Mouse (Mus musculus) cerebellum, adult 18-20 months (tissue): ENCODE data around the gene Notch3.
A peak's percentile ranks its signal among the peaks of the same experiment; 100 is the strongest.
"Not testable (repeated sequence)": the region's sequence is repeated elsewhere in the genome, so short reads cannot be mapped to it uniquely, and the experiment has no call there.

Experiments used
- DNase-seq, 2 experiments: peaks; one replicate each; pipeline ENCODE4 v3.0.0; 2021

Notch3 gene

DNA sequence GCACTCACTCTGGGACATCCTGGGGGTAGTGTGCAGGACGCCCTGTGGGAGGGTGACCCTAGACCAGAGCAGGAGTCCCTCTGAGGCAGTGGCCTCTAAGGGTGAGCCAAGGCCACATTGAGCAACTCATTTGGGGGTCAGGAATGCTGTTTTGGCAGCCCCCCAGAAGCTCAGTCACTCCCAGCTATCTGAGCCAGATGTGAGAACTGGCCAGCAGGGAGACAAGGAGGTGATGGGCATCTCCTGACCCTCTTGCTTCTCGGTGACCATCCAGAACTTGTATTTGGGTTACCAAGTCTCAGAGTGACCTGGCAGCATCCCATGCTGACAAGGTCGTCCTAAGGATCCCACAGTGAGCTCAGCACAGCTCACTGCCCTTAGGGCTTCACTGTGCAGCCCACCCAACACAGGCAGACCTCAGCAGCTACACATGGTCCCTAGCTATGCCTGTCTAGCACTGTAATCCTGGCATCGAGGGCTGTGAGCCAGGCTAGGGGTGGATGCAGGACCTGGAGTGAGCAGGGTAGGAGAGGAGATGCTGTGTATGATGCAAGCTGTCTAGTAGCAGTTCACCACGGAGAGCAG, 49.3 kb downstream of the Notch3 start:
- DNase-seq, result no peak

DNA sequence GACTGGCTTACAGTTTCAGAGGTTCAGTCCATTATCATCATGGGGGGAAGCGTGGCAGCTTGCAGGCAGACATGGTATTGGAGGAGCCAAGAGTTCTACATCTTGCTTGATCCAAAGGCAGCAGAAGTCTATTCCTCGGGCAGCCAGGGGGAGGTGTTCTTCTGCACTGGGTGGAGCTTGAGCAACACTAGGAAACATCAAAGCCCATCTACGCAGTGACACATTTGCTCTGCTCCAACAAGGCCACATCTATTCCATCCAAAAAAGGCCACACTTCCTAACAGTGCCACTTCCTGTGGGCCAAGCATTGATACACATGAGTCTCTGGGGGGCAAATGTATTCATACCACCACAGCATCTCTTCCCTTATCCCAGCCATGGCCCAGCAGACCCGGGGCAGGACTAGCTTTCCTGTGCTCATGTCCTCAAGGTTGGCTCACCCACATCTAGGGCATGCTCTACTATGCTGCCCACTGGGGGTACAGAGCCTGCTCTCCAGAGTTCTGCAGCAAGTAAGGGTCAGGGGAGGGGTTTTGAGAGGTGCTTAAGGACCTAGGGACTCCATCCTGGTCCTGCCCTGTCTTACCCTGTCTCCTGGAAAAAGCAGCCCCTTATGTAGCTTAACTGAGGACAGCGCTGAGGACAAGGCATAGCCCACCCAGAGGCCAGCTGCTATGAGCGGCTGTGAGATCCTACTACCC, 49.9 kb downstream of the Notch3 start:
- DNase-seq, result no peak

DNA sequence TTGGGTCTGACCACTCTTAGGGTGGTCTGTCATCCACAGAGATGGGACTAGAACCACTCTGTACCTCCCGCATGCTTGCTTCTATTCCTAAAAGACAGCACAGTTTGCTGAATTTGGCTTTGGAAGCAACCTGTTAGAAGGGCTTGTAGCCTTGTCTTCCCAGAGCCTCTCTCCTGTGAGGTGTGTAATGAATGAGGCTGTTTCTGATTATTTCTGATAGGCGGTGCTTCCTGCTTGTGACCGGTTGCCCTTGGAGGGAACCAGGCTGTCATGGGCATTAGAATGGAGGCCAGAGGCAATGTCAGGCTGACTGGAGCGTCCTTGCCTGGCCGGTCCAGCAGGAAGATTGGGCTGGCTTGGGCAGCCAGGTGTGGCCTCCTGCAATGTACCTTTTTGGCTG, 52.2 kb downstream of the Notch3 start:
- DNase-seq, result not testable (repeated sequence)

DNA sequence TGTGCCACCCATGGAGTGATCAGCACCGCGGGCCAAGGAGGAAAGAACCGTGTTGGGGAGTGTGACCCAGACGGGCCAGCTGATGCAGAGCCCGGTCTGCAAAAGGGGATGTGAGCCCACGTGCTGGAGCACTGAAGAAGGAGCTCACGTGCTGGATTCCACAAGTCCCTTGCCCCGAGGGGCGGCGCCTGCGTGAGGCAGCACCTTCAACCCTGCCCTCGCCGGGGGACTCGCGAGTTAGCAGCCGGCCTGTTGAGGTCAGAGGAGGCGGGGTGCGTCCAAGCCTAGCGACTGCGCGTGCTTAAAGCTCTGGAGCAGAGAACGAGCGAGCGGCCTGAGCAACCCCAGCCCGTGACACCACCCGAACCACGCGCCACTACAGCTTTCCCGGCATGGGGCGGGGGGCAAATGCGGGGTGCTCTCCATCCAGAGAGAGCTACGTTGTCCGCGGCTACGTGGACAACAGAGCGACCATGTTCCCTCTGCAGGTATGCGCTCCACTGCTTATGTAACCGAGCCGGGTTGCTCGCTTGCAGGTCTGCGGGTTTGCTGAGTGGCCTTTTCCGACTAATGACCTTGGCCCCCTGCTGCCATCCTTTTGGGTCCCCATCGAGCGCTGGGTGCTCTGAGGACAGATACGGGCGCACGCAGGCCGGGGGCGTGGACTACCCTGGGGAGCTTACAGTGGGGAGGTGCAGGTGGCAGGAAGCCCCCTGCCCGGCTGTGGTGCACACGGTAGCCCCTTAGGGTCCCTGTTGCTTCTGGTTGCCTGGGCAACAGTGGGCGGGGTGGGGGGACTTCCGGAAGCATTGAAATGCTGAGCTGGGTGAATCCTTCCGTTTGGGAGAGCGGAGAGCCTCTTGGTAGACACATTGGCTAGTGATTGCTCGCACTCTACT, 52.9 kb downstream of the Notch3 start:
- peak; percentile 74 to 76 for DNase-seq

DNA sequence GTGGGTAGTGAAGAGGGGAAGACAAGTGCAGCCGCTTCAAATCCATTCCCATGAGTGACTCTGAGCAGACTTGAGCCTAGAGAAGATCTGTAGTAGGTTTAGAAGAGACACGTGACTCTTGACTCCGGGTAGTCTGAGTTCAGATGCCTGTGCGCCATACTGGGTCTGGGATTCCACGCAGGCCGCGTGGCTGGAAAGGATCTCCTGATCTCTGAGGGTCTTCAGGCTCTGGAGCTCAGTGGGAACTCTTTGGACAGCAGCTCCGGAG, 53.5 kb downstream of the Notch3 start:
- DNase-seq, result no peak

DNA sequence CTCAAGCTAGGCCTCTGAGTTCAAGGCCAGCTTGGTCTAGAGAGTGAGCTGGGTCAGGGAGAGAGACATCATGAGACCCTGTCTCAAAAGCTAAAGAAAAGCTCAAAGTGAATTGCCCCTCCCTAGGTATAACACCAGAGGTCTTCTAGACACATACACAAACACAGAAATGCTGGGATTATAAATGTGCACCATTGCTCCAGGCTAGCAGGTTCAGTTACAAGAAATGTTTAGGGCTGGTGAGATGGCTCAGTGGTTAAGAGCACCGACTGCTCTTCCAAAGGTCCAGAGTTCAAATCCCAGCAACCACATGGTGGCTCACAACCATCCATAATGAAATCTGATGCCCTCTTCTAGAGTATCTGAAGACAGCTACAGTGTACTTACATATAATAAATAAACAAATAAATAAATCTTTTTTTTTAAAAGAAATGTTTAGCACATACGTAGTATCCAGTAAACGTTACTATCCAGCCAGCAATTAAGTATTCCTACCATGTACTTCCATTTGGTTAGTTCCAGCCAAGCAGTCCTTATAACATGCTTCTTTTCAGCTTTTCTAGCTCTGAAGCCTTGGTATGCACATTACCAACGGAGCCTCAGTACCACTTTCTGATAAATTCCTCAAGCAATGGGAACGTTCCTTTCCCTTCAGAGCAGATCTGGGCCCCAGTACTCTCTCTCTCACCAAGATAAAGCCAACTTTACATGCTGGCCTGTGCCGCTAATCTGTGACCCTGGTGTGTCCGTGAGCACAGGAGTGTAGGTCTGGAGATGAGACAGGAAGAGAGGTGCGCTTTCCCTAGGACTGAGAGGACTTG, 54.0 kb downstream of the Notch3 start:
- DNase-seq, result no peak

DNA sequence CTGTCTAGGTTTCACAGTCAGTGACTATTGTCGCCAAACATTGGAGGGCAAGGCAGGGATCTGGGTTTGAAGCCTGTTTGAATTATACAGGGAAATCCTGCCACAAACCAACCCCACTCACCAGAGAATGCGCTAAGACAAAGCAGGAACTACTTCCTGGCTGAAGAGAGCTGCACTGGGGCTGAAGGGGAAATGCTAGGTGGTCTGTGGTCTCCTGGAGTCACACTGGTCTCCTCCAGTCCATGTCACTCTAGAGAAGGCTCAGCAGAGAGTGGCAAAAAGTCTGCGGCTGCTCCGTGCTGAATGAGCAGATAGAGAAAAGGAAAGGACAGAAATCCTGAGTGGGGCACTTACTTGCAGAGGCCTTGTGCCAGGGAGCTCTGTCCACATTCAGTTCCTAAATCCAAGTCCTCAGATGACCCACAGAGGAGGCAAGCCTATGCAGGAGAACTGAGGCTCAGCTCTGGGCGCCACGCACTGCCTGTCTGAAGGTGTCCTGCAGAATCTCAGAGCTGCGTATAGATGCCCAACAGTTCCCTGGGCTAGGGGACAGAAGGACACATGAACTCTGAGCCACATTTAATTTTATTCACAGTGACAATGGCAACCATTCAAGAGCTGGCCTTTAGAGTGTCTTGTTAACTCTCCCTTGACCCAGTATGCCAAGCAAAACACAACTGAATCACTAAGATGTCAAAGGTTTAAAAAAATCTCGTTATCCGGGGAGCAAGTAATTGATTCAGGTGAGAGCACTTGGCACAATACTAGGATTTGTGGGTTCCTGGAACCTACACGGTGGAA, 55.5 kb downstream of the Notch3 start:
- DNase-seq, result no peak

DNA sequence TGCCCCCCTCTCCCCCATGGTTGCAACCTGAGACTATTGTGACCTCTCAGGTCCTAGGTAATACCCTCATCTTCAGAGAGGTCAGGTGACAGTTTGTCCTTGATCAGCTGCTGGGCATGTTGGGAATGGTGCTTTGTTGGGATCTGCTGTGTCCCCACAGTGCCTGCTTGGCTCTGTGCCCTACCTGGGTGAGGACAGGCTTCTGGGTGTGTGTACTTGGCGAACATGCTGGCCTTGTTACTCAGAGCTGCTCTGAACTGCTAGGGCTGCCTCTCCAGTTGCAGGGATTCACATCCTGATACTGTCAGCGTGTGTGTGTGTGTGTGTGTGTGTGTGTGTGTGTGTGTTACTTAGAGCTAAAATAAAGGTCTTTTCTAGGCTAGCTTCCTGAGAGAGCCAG, 56.2 kb downstream of the Notch3 start:
- no peak for DNase-seq

DNA sequence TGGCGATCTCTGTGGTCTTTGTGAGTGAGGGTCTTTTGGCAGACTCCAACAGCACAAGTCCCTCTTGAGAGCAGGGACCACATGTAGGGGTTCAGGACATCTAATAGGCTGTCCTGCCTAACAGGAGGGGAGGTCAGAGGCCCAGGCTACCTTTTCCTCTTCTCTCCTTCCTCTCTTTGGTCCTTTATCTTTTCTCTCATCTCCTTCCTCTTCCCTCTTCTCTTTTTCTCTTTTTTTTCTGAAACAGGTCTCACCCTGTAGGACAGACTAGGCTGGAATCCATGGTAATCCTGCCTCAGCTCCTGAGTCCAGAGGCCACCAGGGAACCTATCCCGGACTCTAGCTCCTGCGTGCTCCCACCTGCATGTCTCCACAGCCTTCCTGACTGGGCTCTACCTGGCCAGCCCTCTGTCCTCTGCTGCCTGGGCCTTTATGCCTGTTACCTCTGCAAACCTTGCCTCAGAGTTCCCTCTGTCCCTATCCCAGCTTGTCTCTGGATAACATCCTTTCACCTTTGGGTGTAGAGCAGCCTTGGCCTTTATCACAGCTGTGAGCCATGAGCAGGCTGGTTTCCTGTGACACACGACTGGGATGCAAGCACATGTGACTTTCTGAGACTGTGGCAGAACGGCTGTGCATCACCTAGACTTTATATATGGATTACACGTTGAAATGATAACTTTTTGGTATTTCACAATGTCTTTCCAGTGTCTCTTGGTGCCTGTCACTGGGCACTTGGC, 57.3 kb downstream of the Notch3 start:
- no peak for DNase-seq

DNA sequence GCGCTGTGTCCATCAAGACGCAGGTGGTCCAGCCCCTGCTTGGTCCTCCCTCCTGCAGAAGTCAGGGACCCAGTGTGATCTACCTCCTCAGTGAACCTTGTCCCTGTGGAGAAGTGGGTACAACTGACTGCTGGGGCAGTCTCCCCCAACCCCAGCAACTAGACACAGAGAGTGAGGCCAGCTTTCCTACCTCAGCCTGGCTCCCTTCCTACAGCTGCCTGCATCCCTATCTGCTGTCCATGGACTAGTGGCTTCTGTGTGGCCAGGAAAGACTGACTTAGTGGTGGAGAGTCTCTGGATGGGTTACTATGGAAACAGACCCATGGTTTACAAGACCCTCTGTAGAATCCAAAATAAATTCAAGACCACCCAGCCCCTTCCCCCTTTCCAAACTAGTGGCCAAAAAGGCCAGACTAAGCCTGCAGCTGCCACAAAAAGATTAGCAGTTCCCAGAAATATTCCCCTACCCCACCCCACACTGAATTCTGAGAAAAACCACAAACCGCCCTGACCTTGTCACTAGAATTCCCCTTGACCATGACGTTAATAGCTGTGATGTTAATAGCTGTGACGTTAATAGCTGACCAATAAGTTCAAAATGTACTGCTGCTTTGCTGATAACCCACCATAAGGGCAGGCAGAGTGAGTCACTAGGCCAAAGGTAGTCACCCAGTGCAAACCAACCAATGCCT, 58.2 kb downstream of the Notch3 start:
- DNase-seq, result not testable (repeated sequence)

DNA sequence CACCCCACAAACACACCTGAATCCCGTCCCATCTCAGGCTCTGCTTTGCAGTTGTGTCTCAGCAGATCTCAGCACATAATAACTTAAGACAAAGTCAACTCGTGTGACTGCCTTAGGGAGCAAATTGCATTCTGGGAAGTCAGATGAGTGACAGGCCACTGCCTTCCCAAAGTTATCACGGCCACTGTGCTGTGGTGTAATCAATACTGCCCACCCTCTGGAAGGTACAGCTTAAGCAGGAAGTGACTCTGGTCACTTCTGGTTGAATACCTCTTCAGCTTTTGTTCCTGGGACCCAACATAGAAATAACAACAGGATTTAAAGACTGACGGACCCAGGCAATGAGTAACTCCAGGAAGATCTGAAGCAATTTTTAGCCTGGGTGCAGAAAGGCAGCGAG, 58.8 kb downstream of the Notch3 start:
- no peak for DNase-seq

DNA sequence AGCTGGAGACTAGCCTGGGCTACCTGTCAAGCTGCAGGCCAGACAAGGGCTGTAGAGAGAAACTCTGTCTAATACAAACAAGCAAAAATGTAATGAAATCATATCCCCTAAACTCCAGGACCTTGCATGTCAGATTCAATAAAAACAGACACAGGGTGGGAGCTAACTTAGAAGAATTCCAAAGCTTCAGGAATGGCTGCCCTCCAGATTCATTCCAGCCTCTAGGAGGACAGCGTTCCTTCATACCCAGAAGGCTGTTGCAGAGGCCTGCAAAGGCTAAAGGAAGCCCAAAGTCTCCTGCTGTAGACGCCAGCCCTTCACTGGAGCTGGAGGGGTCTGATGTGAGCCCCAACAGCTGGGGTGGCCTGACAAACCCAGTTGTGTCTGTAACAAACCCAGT, 60.3 kb downstream of the Notch3 start:
- DNase-seq, result no peak

DNA sequence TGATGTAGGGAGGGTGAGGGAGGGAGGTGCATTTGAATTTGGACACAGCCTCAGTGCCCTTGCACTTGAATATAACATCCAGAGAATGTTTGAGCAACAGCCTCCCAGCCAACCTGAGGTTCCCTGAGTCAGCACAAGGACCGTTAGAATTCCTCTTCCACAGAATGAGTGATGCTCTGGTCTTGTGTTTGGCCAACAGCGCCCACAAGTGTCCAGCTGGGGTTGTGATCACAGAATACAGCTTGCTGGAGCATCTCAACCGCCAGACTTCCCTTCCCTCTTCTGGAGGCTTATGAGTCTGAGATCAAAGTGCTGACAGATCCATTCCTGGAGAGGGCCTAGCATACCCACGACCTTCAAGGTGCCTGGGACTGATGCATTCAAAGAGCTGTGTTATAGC, 63.6 kb downstream of the Notch3 start:
- DNase-seq, result no peak

DNA sequence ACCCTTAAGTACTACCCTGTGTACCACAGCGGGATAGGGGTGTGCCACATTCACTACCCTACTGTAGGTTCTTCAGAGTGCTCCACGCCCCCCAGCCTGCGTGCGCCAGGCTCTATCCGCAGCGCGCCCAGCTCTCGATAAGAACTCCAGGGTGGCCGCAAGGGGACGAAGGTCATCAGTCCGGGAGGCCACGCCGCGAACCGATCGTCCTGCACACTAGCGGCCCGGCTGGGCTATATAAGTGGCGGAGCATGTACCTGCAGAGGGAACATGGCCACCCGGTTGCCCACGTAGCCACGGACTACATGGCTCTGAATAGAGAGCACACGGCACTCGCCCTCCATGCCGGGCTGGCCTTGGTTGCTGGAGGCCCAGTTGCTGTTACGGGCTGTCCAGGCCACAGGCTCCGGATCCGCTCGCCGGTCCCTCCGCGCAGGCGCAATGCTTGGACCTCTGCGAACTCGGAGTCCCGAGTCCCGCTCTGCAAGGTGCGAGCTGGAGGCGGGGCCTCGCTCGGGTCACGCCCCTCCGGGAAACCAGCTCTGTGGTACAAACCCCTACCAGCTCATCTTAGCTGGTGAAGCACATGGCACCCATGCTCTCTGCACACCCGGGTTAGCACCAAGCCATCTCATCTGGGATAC, 66.6 kb downstream of the Notch3 start:
- DNase-seq, result peak; percentile 63 to 65

DNA sequence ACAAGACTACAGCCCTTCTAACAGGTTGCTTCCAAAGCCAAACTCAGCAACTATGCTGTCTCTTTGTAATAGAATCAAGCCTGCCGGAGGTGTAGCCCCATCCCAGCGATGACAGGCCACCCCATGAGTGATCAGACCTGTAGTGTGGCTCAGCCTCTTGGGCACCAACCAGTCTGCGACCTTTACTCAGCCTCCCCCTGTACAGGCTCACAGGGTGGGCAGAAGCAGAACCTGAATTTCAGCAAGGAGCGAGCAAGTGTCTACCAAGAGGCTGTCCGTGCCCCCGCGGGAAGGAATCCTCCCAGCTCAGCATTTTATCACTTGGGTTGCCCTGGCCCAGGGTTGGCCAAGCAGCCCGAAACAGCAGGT, 67.1 kb downstream of the Notch3 start:
- no peak for DNase-seq

DNA sequence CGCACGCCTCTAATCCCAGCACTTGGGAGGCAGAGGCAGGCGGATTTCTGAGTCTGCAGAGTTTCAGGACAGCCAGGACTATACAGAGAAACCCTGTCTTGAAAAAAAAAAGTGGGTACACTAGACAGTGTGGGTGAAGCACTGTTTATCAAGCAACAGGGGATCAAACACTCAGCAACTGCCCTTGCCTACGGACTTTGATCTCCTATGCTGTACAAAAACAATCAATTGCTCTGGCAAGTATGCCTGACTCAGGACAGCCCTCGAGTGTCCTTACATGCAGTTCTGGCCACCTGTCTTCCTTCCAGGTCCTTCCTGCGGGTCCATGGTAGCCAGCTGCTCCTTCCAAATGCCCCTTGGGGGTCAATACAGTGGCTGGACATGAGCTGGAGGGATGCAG, 67.7 kb downstream of the Notch3 start:
- not testable (repeated sequence) for DNase-seq

DNA sequence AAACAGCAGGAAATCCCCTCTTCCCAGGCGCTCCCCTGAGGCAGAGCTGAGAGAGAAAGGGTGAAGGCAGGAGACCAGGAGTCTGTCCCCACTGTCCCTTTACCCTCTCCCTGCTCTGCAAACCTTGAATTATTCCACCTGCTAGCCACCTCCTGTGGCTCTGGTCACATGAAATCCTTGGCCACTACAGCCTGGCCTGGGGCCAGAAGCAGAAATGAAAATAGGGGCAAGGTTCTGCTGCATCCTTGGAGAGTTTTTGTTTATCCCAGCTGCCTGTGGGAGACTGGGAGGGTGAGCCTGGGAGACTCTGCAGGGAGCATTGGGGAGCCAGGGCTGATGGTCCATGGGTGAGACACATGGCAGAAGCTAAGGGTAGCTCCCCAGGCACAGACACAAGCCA, 69.0 kb downstream of the Notch3 start:
- DNase-seq, result no peak

DNA sequence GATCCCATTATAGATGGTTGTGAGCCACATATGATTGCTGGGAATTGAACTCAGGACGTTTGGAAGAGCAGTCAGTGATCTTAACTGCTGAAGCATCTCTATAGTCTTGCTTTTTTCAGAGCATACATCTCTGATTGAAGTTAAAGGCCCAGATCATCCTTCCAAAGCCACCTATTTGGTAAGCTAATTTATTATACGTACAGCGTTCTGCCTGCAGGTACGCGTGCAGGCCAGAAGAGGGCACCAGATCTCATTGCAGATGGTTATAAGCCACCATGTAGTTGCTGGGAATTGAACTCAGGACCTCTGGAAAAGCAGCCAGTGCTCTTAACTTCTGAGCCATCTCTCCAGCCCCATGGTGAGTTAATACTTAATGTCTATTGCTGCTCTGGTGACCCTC, 73.8 kb downstream of the Notch3 start:
- DNase-seq, result no peak

DNA sequence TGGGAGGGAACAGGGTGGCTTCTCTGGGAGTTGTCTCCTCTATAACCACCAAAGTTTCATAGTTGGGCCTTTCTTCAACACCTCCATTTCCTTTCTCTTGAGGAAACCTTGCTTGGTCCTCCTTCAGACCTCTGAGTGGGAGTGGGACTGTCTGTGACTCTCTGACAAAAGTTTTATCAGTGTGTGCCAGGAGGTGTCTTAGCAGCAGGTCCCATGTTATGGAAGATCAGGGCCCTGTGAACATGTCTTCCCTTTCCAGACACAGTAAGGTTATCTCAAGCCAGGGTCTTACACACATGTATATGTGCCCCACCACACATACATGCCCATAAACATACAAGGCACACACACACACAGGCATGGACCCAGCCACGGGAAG, 74.4 kb downstream of the Notch3 start:
- no peak for DNase-seq

DNA sequence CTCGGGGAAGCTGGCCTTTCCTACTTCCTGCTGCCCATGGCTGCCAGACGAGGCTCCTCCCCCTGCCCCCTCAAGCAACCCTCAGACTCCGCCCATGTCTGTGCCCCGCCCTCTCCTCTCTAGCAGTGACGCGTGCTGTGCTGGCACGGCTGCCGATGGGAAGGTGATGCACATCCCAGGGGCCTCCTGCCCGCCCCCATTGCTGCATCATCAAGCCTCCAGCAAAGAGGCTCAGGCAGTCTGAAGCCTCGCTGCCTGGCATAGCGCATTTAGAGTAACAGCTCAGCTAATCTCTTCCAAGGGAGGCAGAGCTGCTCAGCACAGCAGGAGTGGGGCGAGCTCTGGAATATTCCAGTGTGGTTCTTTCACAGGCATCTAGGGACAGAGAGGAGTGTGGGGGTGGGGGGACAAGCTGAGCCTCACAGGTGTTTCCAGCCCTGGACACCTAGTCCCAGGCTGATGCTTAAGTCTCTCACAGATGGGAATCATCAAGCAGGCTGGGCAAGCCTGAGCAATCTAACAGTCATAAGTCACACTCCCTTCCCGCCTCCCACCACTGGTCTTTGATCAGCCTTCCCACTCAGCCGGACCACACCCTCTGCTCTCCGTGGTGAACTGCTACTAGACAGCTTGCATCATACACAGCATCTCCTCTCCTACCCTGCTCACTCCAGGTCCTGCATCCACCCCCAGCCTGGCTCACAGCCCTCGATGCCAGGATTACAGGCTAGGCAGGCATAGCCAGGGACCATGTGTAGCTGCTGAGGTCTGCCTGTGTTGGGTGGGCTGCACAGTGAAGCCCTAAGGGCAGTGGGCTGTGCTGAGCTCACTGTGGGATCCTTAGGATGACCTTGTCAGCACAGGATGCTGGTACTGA, 75.0 kb downstream of the Notch3 start:
- DNase-seq, result peak; percentile 17 to 28
